Mouse (Mus musculus): Measurements from ENCODE around the gene Gm5591. TPM values are rescaled to one million over a fixed set of nuclear protein-coding genes. Genes with fewer than 3 reads are reported as not detected.

The Gm5591 gene
- polyA plus RNA-seq (2012; rRNA removed), result not detected in 2 replicates

DNA sequence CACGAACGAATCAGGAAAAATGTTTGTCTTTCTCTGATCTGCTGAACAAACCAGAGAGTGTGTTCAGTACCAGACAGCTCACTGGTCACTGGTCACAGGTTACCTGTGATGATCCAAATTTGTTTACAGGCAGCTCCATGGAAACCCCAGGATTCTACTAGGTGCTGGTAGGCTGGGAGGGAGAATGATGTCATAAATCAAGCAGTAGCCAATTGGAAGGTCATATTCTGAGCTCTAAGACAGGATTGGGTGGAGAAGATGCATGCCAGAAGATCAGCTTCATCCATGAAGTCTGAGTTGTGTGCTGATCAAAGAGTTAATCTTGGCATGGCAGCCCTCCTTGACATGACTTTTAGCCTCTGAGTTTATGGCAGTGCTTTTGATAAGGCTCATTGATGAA lies at the start of gene Gm5591:
TSS of gene Gm5591 (minus strand) at position 101 of the 400 bp plus-strand sequence.

All from central nervous system, embryonic 11.5 days (tissue).